Comparison of ENCODE assay signal across 19 mouse cellular contexts in the genomic region with DNA sequence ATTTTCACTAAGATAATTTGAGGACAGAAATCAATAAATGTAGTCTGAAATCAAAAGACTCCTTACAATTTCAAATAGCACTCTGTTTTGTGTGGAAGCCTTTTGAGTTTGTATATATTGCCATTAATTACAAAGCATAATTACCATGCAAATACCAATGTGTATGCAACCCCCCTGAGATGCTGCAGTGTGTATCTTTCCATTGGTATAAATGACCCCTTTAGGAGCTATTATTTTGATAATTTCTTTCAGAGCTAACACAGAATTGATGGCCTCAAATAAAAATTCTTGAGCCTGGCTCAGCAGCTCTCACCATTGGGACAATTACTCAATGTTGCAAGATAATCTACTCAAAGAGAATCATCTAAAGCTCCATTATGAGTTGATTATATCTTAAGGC.
"Had no signal": no experiment of that assay in that cellular context is flagged by ENCODE, and none has a peak within 500 bp of the region (broad histone marks: within the 10 kb centered on the region; RNA-seq: fewer than 3 reads in every experiment).

No protein-coding gene starts in this region.

- H3K27ac ChIP-seq: liver, embryonic 13.5 days; liver, embryonic 15.5 days; lung, embryonic 15.5 days; macrophage; midbrain, embryonic 13.5 days; midbrain, embryonic 15.5 days had no signal

- H3K36me3 ChIP-seq: liver, embryonic 13.5 days; liver, embryonic 15.5 days; lung, embryonic 15.5 days; midbrain, embryonic 13.5 days; midbrain, embryonic 15.5 days had no signal

- H3K27me3 ChIP-seq: liver, embryonic 13.5 days; liver, embryonic 15.5 days; lung, embryonic 15.5 days; megakaryocyte, embryonic 14.5 days; midbrain, embryonic 13.5 days; midbrain, embryonic 15.5 days had no signal

- ATAC-seq: liver, postnatal 0 days; lung, postnatal 0 days; midbrain, embryonic 13.5 days; midbrain, embryonic 15.5 days had no signal

- DNase-seq: liver, embryonic 13.5 days; liver, postnatal 0 days; lung, adult 2 months; lung, postnatal 14 days; lung, postnatal 36 days; right cerebral cortex, postnatal 14 days; right cerebral cortex, postnatal 4 days; spleen, adult 18-20 months; thymus, adult 18-20 months; thymus, postnatal 14 days; thymus, postnatal 36 days had no signal

- H3K9ac ChIP-seq: liver, embryonic 13.5 days; liver, embryonic 15.5 days; liver, postnatal 0 days; lung, embryonic 15.5 days; midbrain, embryonic 13.5 days; midbrain, embryonic 15.5 days had no signal

- H3K9me3 ChIP-seq: liver, embryonic 13.5 days; liver, embryonic 15.5 days; lung, embryonic 15.5 days; megakaryocyte, embryonic 14.5 days; midbrain, embryonic 13.5 days; midbrain, embryonic 15.5 days had no signal

- H3K4me1 ChIP-seq: liver, embryonic 13.5 days; liver, embryonic 15.5 days; lung, embryonic 15.5 days; megakaryocyte, embryonic 14.5 days; midbrain, embryonic 13.5 days; midbrain, embryonic 15.5 days had no signal

- H3K4me3 ChIP-seq: liver, embryonic 13.5 days; liver, embryonic 15.5 days; lung, embryonic 15.5 days; megakaryocyte, embryonic 14.5 days; midbrain, embryonic 13.5 days; midbrain, embryonic 15.5 days had no signal

- H3K4me2 ChIP-seq: liver, embryonic 13.5 days; liver, embryonic 15.5 days; lung, embryonic 15.5 days; midbrain, embryonic 11.5 days; midbrain, embryonic 13.5 days; midbrain, embryonic 15.5 days had no signal
